Mouse (Mus musculus): Measurements from ENCODE around the gene Gnai3.

The Gnai3 gene

DNA sequence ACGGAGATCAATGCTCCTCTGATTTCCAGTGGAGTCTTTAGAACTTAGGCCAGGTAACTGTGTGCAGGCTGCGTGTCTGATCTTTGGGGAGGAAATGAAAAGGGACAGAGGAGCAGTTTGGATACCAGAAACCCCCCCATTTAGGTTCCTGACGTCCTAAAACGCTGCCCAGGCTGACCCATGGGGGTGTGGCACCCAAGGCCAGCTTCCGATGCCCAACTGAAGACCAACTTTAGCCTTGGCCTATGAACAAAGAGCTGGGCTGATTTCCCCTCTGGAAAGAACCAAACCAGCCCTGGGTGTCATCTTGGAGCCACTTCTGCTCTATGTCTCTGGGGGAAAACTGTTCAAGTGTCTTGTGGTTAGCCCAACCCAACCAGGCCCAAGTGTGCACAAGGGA, 18.1 kb upstream of the Gnai3 start:
- 72% methylated on average over 5 of the region's 5 CpGs for WGBS

DNA sequence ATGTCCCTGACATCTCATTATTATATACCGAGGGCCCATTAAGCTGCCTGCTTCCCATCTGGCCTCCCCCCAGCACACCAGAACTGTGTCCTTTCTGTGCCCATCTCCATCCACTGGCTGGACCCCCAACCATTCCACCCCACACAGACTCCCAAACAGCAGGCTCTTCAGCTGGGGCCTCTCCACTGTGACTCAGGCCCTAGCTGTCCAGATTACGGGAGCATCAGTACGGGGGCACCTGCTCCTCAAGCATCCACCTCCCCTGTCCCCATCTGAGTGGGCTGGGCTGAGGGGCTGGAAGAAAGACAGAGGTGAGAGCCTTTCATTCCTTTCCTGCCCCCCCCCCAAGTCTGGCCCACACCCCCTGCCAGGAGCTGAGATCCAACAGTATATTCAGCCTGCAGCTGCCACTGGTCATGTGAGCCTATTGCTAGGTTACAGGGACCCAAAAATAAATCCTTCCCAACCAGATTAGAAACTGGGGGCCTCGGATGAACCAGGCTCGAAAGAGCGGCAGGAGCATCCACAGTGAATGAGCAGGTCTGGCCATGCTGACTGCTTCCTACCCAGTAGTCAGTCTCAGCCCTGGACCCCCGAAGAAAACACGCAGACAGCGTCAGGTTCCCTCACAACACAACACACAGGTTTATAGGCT, 12.6 kb upstream of the Gnai3 start:
- 29% methylated on average over 9 of the region's 9 CpGs for WGBS

DNA sequence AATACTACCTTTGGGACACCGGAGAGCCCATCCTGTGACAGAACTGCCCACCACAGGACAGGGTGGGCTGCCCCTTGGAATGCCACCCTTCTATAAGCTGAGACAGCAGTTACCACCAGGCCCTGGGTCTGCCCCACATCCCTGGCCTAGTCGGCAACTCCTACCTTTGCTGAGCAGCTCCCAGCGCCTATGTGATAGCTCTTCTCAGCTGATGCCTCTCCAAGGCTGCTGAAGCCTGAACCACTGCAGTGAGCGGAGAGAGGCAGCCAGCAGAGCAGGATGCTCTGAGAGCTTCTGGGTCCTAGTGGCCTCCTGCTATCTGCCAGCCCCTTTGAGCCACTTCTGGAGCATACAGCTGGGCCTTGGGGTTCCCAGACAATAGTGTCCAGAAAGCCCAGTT, 8.7 kb upstream of the Gnai3 start, which contains the start of gene Gpr61:
Gpr61 (minus strand) TSS at position 227 of the 400 bp plus-strand sequence.
- WGBS: 28% methylated on average over 4 of the region's 4 CpGs

DNA sequence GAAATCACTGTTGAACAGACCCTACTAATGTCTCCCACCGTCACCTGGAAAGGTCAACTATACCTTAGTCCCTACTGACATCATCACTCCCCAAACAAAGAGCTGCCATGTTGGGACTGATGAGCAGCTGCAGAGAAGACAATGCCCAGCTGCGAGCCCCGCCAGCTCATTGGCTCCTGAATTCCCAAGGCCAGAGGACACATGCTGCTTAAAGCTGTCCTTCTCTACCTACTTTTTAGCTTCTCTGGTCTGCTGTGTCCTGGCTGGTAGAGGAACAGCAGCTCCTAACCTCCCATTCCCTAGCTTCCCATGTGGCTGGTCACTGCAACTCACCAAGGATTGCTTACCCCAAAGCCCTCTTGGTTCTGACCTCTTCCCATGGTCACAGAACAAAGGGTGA, 6.3 kb upstream of the Gnai3 start:
- 79% methylated on average over 3 of the region's 3 CpGs for WGBS

DNA sequence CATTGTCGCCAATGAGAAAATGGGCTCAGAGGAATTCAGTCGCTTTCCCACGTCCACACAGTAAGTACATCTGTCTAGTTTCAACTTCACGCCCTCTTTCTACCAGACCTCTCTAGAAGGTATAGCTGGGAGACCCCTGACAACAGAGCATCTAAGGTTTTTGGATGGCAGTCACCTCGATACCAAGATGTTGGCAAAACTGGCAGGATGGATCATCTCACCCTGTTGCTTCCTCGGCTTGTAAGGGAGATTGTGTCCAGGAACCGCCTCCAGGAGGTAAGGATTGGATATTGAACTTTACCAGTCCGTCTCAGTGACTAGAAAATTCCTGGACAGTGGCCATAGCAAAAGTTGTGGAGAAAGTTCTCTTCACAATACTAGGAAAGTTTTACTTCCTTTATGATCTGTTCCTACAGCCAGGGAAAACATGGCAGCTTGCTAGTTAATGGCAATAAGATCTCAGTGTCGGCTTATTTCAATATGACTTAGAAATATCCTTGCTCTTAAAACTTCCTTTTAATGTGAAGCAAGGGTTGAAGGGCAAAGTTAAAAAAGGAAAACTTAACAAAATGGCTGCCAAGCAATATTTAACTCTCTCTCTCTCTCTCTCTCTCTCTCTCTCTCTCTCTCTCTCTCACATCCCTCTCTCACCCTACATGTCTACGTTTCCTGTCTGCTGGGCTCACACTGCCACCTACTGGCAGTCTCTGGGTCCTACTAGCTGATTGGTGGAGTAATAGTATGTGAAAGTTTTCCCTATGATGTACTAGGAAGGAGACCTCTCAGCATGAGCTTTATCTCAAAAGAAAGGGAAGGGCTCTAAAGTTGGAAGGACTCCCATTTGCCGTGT, 1.7 kb upstream of the Gnai3 start:
- 49% methylated on average over 11 of the region's 11 CpGs for WGBS

DNA sequence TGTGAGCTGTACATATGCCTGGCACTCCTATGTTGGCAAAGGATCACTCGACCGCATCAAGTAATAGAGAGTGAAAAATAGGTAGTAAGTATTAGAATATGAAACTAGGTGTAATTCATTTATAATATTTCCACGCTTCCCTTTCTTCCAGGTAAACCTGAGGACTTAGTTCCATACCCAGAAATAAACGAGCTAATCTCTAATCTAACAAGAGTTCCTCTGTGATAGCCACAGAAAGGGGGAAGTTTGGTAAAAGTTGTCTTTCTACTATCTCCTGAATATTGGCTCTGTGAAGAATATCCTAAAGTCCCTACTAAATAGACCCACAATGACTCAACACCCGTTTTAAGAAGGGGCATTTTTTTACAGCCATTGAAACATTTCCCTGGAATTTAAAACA, 725 bp upstream of the Gnai3 start:
- WGBS: 45% methylated on average over 5 of the region's 5 CpGs

DNA sequence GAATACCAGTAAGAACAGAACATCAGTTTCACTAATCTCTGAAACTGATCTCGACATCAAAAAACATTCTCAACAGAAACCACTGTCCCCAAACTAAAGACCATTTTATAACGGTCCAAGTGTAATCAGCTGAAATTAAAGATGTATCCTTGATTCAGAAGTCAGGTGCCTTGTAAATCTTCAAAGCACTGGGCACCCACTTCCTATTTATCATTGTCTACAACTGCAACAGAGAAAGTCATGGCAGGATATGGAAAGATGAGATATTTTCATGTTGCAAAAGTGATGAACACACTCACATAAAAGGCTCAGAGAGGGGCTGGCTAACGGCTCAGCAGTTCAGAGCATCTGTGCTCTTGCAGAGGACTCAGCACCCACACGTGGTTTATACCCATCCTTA, 5.2 kb downstream of the Gnai3 start:
- 54% methylated on average over 4 of the region's 4 CpGs for WGBS

DNA sequence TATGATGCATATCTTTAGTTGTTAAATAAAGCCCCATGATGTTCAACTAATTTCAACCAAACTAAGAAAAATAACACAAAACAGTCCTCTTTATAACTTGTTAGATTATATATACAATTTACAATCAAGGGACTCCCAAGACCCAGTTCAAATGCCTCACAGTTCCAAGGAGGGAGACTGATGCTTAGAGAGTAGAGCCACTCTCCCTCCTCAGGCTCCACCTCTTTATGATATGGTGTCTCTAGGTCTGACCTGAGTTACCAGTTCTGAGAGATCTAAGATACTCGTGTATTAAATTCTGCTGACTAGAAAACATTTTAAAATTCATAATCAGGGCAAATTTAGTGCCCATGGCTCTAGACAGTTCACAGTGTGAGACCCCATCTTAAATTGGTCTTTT, 6.8 kb downstream of the Gnai3 start:
- WGBS: 80% methylated on average over 1 of the region's 1 CpGs

DNA sequence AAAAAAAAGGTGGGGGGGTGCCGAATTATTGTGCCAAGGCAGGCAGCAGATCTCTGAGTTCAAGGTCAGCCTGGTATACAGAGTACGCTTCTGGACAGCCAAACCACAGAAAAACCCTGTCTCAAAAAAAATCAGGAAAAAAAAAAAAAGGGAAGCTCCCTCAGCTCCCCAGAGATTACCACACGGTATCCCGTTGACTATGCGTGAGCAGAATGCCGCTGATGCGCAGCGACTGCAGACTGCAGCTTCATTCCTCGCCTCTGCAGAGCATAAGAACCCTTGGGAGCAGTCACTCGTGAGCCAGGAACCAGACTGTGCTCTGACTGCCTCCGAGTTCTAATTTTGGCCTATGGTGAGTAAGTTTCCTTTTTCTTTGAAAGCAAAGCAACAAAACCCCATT, 11.2 kb downstream of the Gnai3 start:
- 35% methylated on average over 11 of the region's 11 CpGs for WGBS

DNA sequence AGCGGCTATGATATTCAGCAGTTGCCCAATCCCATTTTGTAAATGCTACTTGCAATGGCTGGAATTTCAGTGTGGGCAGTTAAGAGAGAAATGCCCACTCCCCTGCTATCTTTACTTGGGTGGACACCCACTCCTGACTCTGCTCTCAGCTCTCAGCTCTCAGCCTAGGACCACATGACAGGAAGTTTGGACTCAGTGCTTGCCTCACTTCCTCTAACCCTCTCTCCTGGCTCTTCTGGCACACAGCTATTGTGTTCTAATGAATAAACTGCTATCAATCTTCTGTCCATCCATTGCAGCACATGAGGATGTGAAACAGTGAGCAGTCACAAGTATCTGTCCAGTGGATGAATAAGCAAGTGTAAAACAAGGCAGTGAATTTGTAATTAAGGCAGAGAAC, 13.5 kb downstream of the Gnai3 start:
- WGBS: 77% methylated on average over 1 of the region's 1 CpGs

DNA sequence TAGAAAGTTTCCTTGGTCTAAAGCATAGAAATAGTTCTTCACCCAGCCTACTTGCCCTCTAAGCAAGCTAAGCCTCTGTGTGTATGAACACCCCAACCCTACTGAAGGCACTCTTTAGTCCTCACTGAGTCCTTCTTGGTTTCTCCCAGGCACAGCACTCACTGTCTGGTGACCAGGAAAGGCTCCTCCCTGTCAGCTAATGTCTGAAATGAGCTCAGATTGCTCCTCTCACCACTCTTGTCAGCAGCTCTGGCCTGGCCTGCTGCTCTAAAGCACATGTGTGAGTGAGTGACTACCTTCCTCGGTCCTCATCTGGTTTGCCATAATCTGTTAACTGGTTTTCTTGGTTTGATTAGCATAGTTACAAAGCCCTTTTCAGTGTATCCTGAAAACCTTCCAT, 14.1 kb downstream of the Gnai3 start:
- 68% methylated on average over 1 of the region's 1 CpGs for WGBS

DNA sequence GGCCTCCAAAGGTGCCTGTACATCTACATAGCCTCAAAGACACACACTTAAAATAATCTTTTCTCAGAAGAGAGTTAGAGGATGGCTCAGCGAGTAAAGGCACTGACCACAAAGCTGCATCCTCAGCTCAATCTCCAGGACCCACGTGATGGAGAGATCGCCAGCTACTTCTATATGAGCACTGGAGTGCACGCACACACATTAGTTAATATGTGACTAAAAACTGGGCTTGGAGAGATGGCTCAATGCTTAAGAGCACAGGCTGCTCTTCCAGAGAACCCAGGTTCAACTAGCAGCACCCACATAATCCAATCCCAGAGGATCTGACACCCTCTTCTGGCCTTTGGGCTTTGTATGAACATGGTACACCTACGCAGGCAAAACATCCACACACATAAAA, 14.7 kb downstream of the Gnai3 start:
- 94% methylated on average over 5 of the region's 5 CpGs for WGBS

DNA sequence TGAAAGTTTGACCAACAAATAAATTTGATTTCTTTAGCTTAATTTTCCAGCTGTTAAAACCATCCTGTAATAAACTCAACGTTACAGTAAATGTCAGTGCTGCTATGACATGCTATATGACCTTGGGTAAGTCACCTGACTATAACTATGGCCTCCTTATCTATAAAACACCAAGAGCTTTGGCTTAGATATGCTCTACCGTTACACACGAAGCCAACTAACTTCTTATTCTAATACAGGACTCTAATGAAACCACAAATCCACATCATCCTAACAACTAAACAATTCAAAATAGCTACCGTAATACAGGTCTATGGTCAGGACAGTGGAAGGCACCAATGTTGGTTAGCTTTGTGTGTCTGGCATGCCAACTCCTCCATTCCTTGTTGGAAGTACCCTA, 16.1 kb downstream of the Gnai3 start:
- 93% methylated on average over 4 of the region's 4 CpGs for WGBS

DNA sequence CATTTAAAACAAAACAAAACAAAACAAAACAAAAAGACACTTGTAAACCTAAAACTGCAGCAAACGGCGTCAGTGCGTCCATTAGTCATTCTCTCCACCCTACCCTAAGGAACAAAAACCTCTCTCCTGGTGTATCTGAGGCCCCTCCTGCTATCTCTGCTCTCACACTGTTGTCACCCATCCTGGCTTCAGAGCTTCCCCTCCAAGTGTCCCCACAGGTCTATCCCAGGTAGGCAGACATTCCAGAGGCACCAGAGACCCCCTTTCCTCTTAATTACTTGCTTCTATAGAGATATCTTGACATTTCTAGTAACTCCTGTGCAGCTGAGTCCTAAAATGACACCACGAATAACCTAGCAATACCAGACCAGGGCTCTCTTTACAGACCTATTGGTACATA, 16.6 kb downstream of the Gnai3 start:
- WGBS: 86% methylated on average over 4 of the region's 4 CpGs

DNA sequence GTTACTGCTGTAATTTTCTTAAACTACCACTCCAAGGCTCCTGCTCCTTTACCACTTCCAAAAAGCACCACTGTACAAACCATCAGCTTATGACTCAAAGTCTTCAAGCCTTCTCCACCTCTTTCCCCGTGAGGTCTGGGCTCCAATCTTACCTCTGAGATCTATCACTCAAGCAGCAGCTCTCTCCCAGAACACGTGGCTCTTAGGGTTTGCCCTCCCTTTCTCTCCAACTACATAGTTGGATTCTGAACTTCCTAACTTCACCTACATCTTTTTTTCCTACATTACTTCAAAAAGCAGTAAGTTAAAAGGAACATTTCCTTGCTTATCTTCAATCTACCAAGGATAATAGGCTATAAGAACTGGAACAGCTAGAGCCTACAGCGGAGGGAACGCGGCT, 17.4 kb downstream of the Gnai3 start:
- 65% methylated on average over 5 of the region's 5 CpGs for WGBS

DNA sequence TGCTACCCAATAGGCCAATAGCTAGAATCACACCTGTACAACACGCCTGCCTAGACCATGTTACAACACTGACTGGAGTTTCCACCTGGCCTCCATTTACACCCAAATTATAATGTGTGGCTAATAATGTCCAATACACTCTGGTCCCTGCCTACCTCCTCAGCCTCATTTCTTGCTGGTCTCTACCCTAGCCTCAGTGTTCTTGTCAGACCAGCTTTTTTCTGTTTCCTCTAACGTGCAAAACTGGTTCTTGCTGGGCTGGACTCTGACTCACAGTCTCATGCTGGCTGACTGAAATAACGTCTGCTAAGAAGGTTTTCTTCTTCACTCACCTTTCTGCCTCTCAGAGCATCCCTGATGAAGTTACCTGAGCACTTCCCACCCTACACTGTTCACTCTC, 19.6 kb downstream of the Gnai3 start:
- WGBS: 84% methylated on average over 3 of the region's 3 CpGs

DNA sequence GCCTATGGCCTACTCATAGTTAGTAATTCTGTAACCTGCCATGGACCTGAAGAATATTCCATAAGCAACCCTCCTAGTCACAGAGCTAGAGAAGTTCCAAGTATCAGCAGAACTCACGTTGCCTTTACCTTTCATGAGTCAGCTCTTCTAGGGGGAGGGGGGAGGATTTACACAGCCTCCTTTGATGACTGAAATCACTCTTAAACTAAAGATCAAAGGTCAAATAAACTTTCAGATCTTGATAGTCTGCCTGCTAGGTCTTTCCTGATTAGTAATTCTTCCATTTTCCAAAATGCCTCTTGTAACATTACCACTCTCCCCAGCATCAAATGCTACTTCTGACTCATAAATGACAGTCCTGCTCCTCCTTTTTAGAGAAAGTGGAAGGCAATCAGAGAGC, 21.8 kb downstream of the Gnai3 start:
- WGBS: 60% methylated on average over 1 of the region's 1 CpGs

DNA sequence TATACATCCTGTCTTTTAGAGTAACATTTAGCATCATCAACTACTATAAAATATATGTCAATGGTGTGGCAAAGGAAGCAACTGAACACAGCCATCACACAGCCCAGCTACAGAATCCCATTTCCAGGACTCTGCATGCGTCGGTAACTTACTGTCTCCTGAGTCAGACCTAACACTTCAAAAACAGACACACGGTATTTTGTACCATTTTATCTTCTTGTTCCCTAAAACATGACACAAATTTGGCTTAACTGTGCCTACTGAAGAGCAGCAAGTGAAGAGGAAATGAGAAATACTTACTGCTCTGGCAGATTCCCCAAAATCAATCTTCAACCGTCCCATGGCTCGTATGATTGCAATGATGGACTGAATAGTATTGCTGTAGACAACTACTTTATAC, 22.7 kb downstream of the Gnai3 start:
- 47% methylated on average over 5 of the region's 5 CpGs for WGBS

DNA sequence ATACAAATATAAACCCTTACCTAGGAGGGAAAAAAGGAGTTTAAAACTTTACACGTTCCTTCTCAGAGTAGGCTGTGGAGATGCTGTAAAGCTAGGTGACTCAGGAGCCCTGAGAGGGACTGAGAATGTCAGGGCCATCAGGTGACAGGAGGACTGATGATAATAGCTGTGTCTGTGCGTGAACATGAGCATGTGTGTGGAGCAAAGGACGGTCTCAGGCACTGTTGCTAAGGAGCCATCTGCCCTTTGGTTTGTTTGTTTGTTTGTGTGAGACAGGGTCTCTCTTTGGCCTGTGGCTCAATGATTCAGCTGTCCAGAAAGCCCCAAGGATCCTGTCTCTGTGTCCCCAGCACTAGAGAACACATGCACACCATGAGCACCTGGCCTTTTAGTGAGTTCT, 24.8 kb downstream of the Gnai3 start:
- WGBS: 74% methylated on average over 3 of the region's 3 CpGs

DNA sequence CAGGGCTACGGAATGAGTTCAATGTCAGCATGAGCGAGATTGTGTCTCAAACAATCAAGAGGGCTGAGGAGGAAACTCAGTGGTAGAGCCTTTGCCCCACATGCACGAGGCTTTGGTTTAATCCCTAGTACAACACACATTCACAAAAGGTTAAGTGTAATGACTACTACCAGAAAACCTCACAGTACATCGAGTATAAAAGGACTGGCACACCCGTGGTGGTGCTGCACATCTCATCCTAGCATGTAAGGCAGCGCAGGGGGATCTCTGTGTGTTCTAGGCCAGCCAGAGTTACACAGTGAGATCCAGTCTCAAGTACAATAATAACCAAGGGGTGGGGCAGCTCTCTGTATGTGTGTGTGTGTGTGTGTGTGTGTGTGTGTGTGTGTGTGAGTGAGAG, 28.5 kb downstream of the Gnai3 start:
- WGBS: 91% methylated on average over 6 of the region's 6 CpGs

DNA sequence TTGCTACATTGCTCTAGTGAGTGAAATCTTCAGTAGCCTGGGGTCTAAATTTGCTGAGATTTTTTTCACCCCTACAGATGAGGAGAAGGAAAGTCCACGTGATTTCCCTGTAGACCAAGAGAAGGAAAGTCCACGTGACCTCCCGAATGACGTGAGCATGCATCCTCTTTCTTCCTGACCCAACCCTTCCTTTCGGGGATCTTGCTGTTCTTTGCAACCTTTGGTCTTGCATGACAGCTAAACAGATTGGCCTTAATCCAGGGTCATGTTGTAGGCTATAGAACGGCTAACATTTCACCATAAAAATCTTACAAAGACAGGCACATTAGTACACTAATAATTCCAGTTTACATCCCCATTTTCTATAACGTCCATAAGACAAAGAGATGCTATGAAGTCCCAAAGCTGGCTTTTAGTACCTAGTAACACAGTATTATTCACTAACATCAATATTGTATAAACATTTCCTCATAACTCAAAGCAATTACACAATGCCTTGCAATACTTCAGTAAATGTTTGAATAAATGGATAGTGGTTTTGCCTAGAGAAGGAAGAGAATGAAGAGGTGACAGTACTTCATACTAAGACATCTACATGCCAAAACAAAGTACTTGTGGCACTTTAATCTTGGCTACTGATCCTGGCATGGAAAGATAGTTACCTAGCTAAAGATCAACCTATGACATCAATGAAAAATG, 32.2 kb downstream of the Gnai3 start:
- 78% methylated on average over 7 of the region's 7 CpGs for WGBS

DNA sequence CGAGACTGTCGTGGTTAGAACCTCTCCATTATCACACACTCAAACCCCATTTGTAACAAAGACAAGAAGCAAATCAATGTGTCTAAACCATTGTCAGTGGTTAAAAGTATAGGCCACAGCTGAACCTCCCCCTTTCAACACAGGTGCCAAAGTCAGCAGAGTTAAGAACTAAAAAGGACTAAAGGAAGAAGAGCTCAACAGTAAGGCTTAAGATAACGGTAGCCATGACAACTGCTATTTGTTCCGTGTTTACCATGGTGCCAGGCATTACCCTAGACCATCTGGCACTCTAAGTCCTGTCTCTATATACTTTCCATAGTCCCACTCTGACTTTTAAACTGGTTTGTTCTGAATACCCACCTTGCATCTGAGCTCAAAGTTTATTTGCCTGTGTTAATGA, 33.3 kb downstream of the Gnai3 start:
- 55% methylated on average over 4 of the region's 4 CpGs for WGBS

DNA sequence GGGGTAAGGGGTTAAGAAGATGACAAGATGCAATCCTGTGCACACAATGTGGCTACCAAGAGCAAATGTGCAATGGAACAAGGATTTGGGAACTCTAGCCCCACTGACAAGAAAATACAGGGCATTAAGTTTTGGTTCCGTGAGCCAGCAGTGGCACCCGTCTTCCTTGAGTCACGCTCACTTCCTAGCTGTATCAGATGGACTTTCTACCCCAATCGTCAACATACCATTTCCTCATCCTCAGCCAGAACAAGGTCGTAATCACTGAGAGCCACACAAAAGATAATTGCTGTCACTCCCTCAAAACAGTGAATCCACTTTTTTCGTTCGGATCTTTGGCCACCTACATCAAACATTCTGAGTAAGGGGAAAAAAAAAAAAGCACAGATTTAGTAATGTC, 33.7 kb downstream of the Gnai3 start:
- 62% methylated on average over 7 of the region's 7 CpGs for WGBS
